Mouse (Mus musculus): ENCODE results near the gene Hnrnpul1. TPM values are rescaled to one million over a fixed set of nuclear protein-coding genes. Genes with fewer than 3 reads are reported as not detected.

Gene Hnrnpul1
- polyA plus RNA-seq, 1 experiment = 82.5 TPM

- Histone ChIP-seq H3K27me3 (ENCODE audit: control insufficient read depth, insufficient read depth, low read length) (no peaks in the 10 kb centered on the region), H3K4me3 (ENCODE audit: control insufficient read depth, low read depth, low read length) (no peak overlapping the region), H3K36me3 (ENCODE audit: control insufficient read depth, insufficient read depth, low read length) (no peaks in the 10 kb centered on the region), H3K4me1 (ENCODE audit: control insufficient read depth, insufficient read depth, low read length) (peaks cover 17% of the 10 kb centered on the region), H3K27ac (ENCODE audit: control insufficient read depth, insufficient read depth, low read depth, low read length) (no peak overlapping the region; the same call in 1 of the 2 replicates)
- TF ChIP-seq POLR2A (IDR thresholded peaks at IDR 0.05; ENCODE audit: control insufficient read depth, low read depth, low read length) = no peak
- TF ChIP-seq CTCF (IDR thresholded peaks at IDR 0.05; ENCODE audit: control insufficient read depth, insufficient read depth, insufficient replicate concordance, low read depth, low read length) = no peak
Measured at GRCm38 (mm10) chr7:25780021-25780420, 25.5 kb upstream of the Hnrnpul1 start.

- no peak overlapping the region for H3K27ac ChIP-seq (ENCODE audit: control insufficient read depth, insufficient read depth, low read depth, low read length)
- H3K36me3 ChIP-seq (ENCODE audit: control insufficient read depth, insufficient read depth, low read length) = no peaks in the 10 kb centered on the region
- H3K4me1 ChIP-seq (ENCODE audit: control insufficient read depth, insufficient read depth, low read length) = peaks cover 16% of the 10 kb centered on the region
- H3K27me3 ChIP-seq (ENCODE audit: control insufficient read depth, insufficient read depth, low read length) = no peaks in the 10 kb centered on the region
- H3K4me3 ChIP-seq (ENCODE audit: control insufficient read depth, low read depth, low read length) = no peak overlapping the region
- TF ChIP-seq CTCF (IDR thresholded peaks at IDR 0.05; ENCODE audit: control insufficient read depth, insufficient read depth, insufficient replicate concordance, low read depth, low read length) (no peak), POLR2A (IDR thresholded peaks at IDR 0.05; ENCODE audit: control insufficient read depth, low read depth, low read length) (no peak)
Measured at GRCm38 (mm10) chr7:25768229-25768628, 13.7 kb upstream of the Hnrnpul1 start.

GRCm38 (mm10) chr7:25766108-25766507, 11.6 kb upstream of the Hnrnpul1 start:
- Histone ChIP-seq H3K36me3 (ENCODE audit: control insufficient read depth, insufficient read depth, low read length) (no peaks in the 10 kb centered on the region), H3K27me3 (ENCODE audit: control insufficient read depth, insufficient read depth, low read length) (no peaks in the 10 kb centered on the region), H3K27ac (ENCODE audit: control insufficient read depth, insufficient read depth, low read depth, low read length) (no peak overlapping the region), H3K4me3 (ENCODE audit: control insufficient read depth, low read depth, low read length) (no peak overlapping the region), H3K4me1 (ENCODE audit: control insufficient read depth, insufficient read depth, low read length) (peaks cover 16% of the 10 kb centered on the region)
- TF ChIP-seq POLR2A (IDR thresholded peaks at IDR 0.05; ENCODE audit: control insufficient read depth, low read depth, low read length) = no peak
- TF ChIP-seq CTCF (IDR thresholded peaks at IDR 0.05; ENCODE audit: control insufficient read depth, insufficient read depth, insufficient replicate concordance, low read depth, low read length) = no peak

GRCm38 (mm10) chr7:25764221-25764620, 9.7 kb upstream of the Hnrnpul1 start:
- Histone ChIP-seq H3K27ac (ENCODE audit: control insufficient read depth, insufficient read depth, low read depth, low read length) (peak overlapping the region; percentile 45), H3K4me3 (ENCODE audit: control insufficient read depth, low read depth, low read length) (no peak overlapping the region), H3K36me3 (ENCODE audit: control insufficient read depth, insufficient read depth, low read length) (no peaks in the 10 kb centered on the region), H3K27me3 (ENCODE audit: control insufficient read depth, insufficient read depth, low read length) (no peaks in the 10 kb centered on the region), H3K4me1 (ENCODE audit: control insufficient read depth, insufficient read depth, low read length) (peaks cover 19% of the 10 kb centered on the region)
- TF ChIP-seq CTCF (IDR thresholded peaks at IDR 0.05; ENCODE audit: control insufficient read depth, insufficient read depth, insufficient replicate concordance, low read depth, low read length) = no peak
- no peak for TF ChIP-seq POLR2A (IDR thresholded peaks at IDR 0.05; ENCODE audit: control insufficient read depth, low read depth, low read length)

DNA sequence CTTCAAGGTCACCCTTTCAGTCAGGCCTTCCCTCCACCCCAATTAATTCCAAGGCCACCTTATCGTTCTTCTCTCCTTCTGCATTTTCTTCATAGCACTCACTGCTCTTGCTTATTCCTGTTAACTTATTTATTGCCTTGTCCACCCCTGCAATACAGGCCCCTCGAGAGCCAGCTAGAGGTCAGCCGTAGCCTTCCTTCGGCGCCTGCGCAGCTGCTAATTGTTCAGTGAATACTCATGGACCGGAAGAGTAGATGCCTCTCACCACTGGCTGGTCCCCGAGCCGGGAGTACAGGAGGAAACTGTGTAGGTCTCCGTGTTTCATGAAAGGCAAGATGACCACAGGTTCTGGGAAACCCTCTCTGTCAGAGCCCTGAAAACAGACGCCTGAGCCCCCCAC, 9.1 kb upstream of the Hnrnpul1 start:
- no peaks in the 10 kb centered on the region for H3K36me3 ChIP-seq (ENCODE audit: control insufficient read depth, insufficient read depth, low read length)
- TF ChIP-seq CTCF (IDR thresholded peaks at IDR 0.05; ENCODE audit: control insufficient read depth, insufficient read depth, insufficient replicate concordance, low read depth, low read length) (no peak), POLR2A (IDR thresholded peaks at IDR 0.05; ENCODE audit: control insufficient read depth, low read depth, low read length) (no peak)
- H3K4me3 ChIP-seq (ENCODE audit: control insufficient read depth, low read depth, low read length) = no peak overlapping the region
- no peaks in the 10 kb centered on the region for H3K27me3 ChIP-seq (ENCODE audit: control insufficient read depth, insufficient read depth, low read length)
- H3K27ac ChIP-seq (ENCODE audit: control insufficient read depth, insufficient read depth, low read depth, low read length) = peak overlapping the region; percentile 1; the same call in 1 of the 2 replicates
- peaks cover 19% of the 10 kb centered on the region for H3K4me1 ChIP-seq (ENCODE audit: control insufficient read depth, insufficient read depth, low read length)

- Histone ChIP-seq H3K27me3 (ENCODE audit: control insufficient read depth, insufficient read depth, low read length) (no peaks in the 10 kb centered on the region), H3K27ac (ENCODE audit: control insufficient read depth, insufficient read depth, low read depth, low read length) (no peak overlapping the region), H3K4me3 (ENCODE audit: control insufficient read depth, low read depth, low read length) (no peak overlapping the region), H3K4me1 (ENCODE audit: control insufficient read depth, insufficient read depth, low read length) (peaks cover 16% of the 10 kb centered on the region), H3K36me3 (ENCODE audit: control insufficient read depth, insufficient read depth, low read length) (no peaks in the 10 kb centered on the region)
- TF ChIP-seq POLR2A (IDR thresholded peaks at IDR 0.05; ENCODE audit: control insufficient read depth, low read depth, low read length) (no peak), CTCF (IDR thresholded peaks at IDR 0.05; ENCODE audit: control insufficient read depth, insufficient read depth, insufficient replicate concordance, low read depth, low read length) (no peak)
Measured at GRCm38 (mm10) chr7:25761354-25761753, 6.8 kb upstream of the Hnrnpul1 start.

DNA sequence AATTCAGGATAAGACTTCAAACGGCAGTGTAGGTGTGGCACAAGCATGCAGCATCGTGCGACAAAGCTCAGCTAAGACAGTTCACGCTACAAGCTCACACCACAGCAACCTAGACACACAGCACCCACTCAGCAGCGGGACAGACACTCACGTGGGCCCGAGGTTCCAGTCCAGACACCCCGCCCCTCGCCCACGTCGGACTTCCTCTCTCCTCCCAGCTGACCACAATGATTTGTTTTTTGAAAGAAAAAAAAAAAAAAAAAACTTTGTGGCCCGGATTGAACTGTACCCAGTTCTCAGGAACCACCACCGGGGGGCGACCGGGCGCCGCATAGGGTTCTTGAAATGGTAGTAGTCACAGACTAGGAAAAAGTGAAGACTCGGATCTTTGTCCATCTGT, 1.5 kb upstream of the Hnrnpul1 start:
- H3K27me3 ChIP-seq (ENCODE audit: control insufficient read depth, insufficient read depth, low read length) = no peaks in the 10 kb centered on the region
- H3K4me1 ChIP-seq (ENCODE audit: control insufficient read depth, insufficient read depth, low read length) = peaks cover 13% of the 10 kb centered on the region
- peak overlapping the region; percentile 98 for H3K27ac ChIP-seq (ENCODE audit: control insufficient read depth, insufficient read depth, low read depth, low read length)
- TF ChIP-seq POLR2A (IDR thresholded peaks at IDR 0.05; ENCODE audit: control insufficient read depth, low read depth, low read length) (peak; percentile 82), CTCF (IDR thresholded peaks at IDR 0.05; ENCODE audit: control insufficient read depth, insufficient read depth, insufficient replicate concordance, low read depth, low read length) (no peak; the same call in 1 of the 2 replicates)
- H3K36me3 ChIP-seq (ENCODE audit: control insufficient read depth, insufficient read depth, low read length) = no peaks in the 10 kb centered on the region
- peak overlapping the region; percentile 95 for H3K4me3 ChIP-seq (ENCODE audit: control insufficient read depth, low read depth, low read length)

DNA sequence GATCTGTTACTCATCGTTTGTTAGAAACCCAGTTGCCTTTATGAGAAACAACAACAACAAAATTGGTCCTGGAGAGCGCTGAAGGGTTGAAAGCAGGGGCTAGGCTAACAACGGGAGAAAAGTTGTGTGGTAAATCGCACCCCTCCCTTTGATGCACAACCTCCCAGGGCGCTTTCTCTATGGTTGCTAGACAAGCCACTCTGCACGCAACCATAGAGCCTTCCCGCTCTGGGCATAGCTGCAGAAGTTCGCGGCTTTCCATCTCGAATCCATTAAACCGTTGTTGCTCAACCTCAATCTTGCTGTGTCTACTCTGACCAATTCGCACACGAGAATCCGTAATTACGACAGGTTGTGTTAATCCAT, 894 bp upstream of the Hnrnpul1 start:
- TF ChIP-seq POLR2A (IDR thresholded peaks at IDR 0.05; ENCODE audit: control insufficient read depth, low read depth, low read length) = no peak
- no peak for TF ChIP-seq CTCF (IDR thresholded peaks at IDR 0.05; ENCODE audit: control insufficient read depth, insufficient read depth, insufficient replicate concordance, low read depth, low read length)
- Histone ChIP-seq H3K27me3 (ENCODE audit: control insufficient read depth, insufficient read depth, low read length) (no peaks in the 10 kb centered on the region), H3K4me1 (ENCODE audit: control insufficient read depth, insufficient read depth, low read length) (peaks cover 13% of the 10 kb centered on the region), H3K4me3 (ENCODE audit: control insufficient read depth, low read depth, low read length) (peak overlapping the region; percentile 95), H3K27ac (ENCODE audit: control insufficient read depth, insufficient read depth, low read depth, low read length) (peak overlapping the region; percentile 98), H3K36me3 (ENCODE audit: control insufficient read depth, insufficient read depth, low read length) (no peaks in the 10 kb centered on the region)

Measured in testis, adult 2 months (tissue).